Mouse (Mus musculus): ENCODE measurements around the gene C1qtnf3.
"Not testable (repeated sequence)": the region's sequence is repeated elsewhere in the genome, so short reads cannot be mapped to it uniquely, and the experiment has no call there.

The C1qtnf3 gene

GRCm38 (mm10) chr15:10959277-10960026 lies 7.3 kb downstream of the C1qtnf3 start:
- no peak for DNase-seq (ENCODE audit: low read depth)

- no peak for DNase-seq (ENCODE audit: low read depth)
Observed at GRCm38 (mm10) chr15:10960267-10960666, 8.1 kb downstream of the C1qtnf3 start.

- DNase-seq (ENCODE audit: low read depth) = no peak
Observed at GRCm38 (mm10) chr15:10962601-10963000, 10.5 kb downstream of the C1qtnf3 start.

- no peak for DNase-seq (ENCODE audit: low read depth)
Observed at GRCm38 (mm10) chr15:10969439-10969838, 17.3 kb downstream of the C1qtnf3 start.

- DNase-seq (ENCODE audit: low read depth) = no peak
Observed at GRCm38 (mm10) chr15:10970777-10971176, 18.6 kb downstream of the C1qtnf3 start.

- no peak for DNase-seq (ENCODE audit: low read depth)
Observed at GRCm38 (mm10) chr15:10977151-10977550, 25.0 kb downstream of the C1qtnf3 start.

GRCm38 (mm10) chr15:10980712-10981111 lies 28.6 kb downstream of the C1qtnf3 start:
- DNase-seq (ENCODE audit: low read depth) = no peak

GRCm38 (mm10) chr15:10981377-10982063 lies 29.4 kb downstream of the C1qtnf3 start, which contains the start of gene Amacr:
Amacr (plus strand) TSS chr15:10981756.
- DNase-seq (ENCODE audit: low read depth) = peak; percentile 92

GRCm38 (mm10) chr15:10982064-10982435 lies 29.9 kb downstream of the C1qtnf3 start:
- no peak for DNase-seq (ENCODE audit: low read depth)

GRCm38 (mm10) chr15:10985756-10986155 lies 33.6 kb downstream of the C1qtnf3 start:
- DNase-seq (ENCODE audit: low read depth) = no peak

- DNase-seq (ENCODE audit: low read depth) = not testable (repeated sequence)
Observed at GRCm38 (mm10) chr15:10986477-10986876, 34.3 kb downstream of the C1qtnf3 start.

- no peak for DNase-seq (ENCODE audit: low read depth)
Observed at GRCm38 (mm10) chr15:10990411-10990810, 38.3 kb downstream of the C1qtnf3 start.

GRCm38 (mm10) chr15:10991566-10991965 lies 39.4 kb downstream of the C1qtnf3 start:
- DNase-seq (ENCODE audit: low read depth) = no peak

- no peak for DNase-seq (ENCODE audit: low read depth)
Observed at GRCm38 (mm10) chr15:10999832-11000231, 47.7 kb downstream of the C1qtnf3 start.

- DNase-seq (ENCODE audit: low read depth) = no peak
Observed at GRCm38 (mm10) chr15:11000421-11000820, 48.3 kb downstream of the C1qtnf3 start, which contains the start of gene Slc45a2. Slc45a2 (plus strand) TSS chr15:11000721.

- DNase-seq (ENCODE audit: low read depth) = no peak
Observed at GRCm38 (mm10) chr15:11003791-11004190, 51.7 kb downstream of the C1qtnf3 start.

- DNase-seq (ENCODE audit: low read depth) = no peak
Observed at GRCm38 (mm10) chr15:11004646-11005045, 52.5 kb downstream of the C1qtnf3 start.

- no peak for DNase-seq (ENCODE audit: low read depth)
Observed at GRCm38 (mm10) chr15:11008756-11009155, 56.6 kb downstream of the C1qtnf3 start.

GRCm38 (mm10) chr15:11010976-11011548 lies 58.9 kb downstream of the C1qtnf3 start:
- no peak for DNase-seq (ENCODE audit: low read depth)

- no peak for DNase-seq (ENCODE audit: low read depth)
Observed at GRCm38 (mm10) chr15:11014931-11015330, 62.8 kb downstream of the C1qtnf3 start.

GRCm38 (mm10) chr15:11026801-11027561 lies 74.8 kb downstream of the C1qtnf3 start:
- DNase-seq (ENCODE audit: low read depth) = no peak

Measured in naive thymus-derived CD4-positive, alpha-beta T cell, adult 2 months (primary cell).